Mouse (Mus musculus) C2C12 (cell line): Measurements from ENCODE around the gene Slc22a6. TPM values are rescaled to one million over a fixed set of nuclear protein-coding genes. Genes with fewer than 3 reads are reported as not detected.

Experiments
- H3K27me3 ChIP-seq: one replicate; pipeline ENCODE4 v1.6.1; 2011; ENCODE audit not compliant: control insufficient read depth, insufficient read depth, insufficient read length
- H3K36me3 ChIP-seq: one replicate; pipeline ENCODE4 v1.6.1; 2011; ENCODE audit not compliant: control insufficient read depth, insufficient read depth
- H3K4me3 ChIP-seq: one replicate; pipeline ENCODE4 v1.5.1; 2011; ENCODE audit warnings: mild to moderate bottlenecking, control low read depth; ENCODE audit not compliant: poor library complexity, insufficient read depth, severe bottlenecking
- H3K79me2 ChIP-seq: one replicate; pipeline ENCODE4 v1.6.1; 2011; ENCODE audit not compliant: control insufficient read depth, insufficient read depth
- H3K79me3 ChIP-seq: one replicate; pipeline ENCODE4 v1.6.1; 2011; ENCODE audit warnings: low read depth, control low read depth
- H3ac ChIP-seq: one replicate; pipeline ENCODE3; 2011; ENCODE audit warnings: low read depth; ENCODE audit not compliant: control insufficient read depth, insufficient read length
- CEBPB ChIP-seq: IDR thresholded peaks from one replicate; pipeline ENCODE4 v1.6.1; 2011; ENCODE audit warnings: low read depth, mild to moderate bottlenecking, control low read depth, moderate library complexity
- CTCF ChIP-seq: IDR thresholded peaks from one replicate; pipeline ENCODE4 v1.5.1; 2011; ENCODE audit not compliant: control insufficient read depth, insufficient read depth, insufficient read length
- FOSL1 ChIP-seq: IDR thresholded peaks from one replicate; pipeline ENCODE4 v1.8.0; 2011; ENCODE audit warnings: mild to moderate bottlenecking, low read length; ENCODE audit not compliant: poor library complexity, insufficient read depth, severe bottlenecking
- MAX ChIP-seq: IDR thresholded peaks from one replicate; pipeline ENCODE4 v1.6.1; 2011; ENCODE audit warnings: mild to moderate bottlenecking, control low read depth
- MYOD1 ChIP-seq: IDR thresholded peaks from one replicate; pipeline ENCODE4 v1.6.1; 2011; ENCODE audit warnings: low read depth; ENCODE audit not compliant: control insufficient read depth, insufficient read length
- MYOG ChIP-seq: IDR thresholded peaks from one replicate; pipeline ENCODE4 v1.6.1; 2011; ENCODE audit not compliant: control insufficient read depth, insufficient read length; ENCODE audit errors: extremely low read depth
- USF1 ChIP-seq: IDR thresholded peaks from one replicate; pipeline ENCODE4 v1.6.1; 2011; ENCODE audit warnings: low read depth, mild to moderate bottlenecking, control low read depth, moderate library complexity
- polyA plus RNA-seq: library from polyadenylated mRNA; unstranded; fragments of >200 nt; fragmentation: generic; extraction: Trizol; gene quantifications from one replicate; pipeline ENCODE4 v1.2.1, GENCODE M21; 2012; ENCODE audit warnings: missing spikeins

The Slc22a6 gene
- polyA plus RNA-seq, 1 experiment = not detected

DNA sequence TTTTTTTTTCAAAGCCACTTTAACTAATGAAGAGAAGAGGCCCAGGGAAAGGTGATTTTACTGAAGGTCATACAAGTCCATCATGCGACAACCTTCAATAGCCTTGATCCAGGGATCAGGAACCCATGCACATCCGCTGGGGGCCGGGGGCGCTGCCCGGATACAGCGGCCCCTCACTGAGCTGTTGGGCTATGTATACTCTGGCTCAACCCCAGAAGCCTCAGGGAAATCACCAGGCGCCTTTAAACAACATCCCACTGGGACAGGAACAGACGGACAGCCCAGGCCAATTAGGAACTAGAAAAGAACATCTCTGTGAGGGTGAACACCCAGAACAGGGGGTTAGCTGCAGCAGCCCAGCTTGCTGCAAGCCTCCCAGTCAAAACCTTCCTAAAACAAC, 26.9 kb upstream of the Slc22a6 start, which contains the start of gene Slc22a8:
Slc22a8 (plus strand) TSS at position 301 of the 400 bp plus-strand sequence.
- TF ChIP-seq CTCF (no peak), MAX (no peak), USF1 (no peak), CEBPB (no peak), MYOG (no peak), FOSL1 (no peak), MYOD1 (no peak)
- Histone ChIP-seq H3K36me3 (no peaks in the 10 kb centered on the region), H3K79me2 (no peaks in the 10 kb centered on the region), H3ac (no peak within 1 kb of the TSS), H3K79me3 (no peaks in the 10 kb centered on the region), H3K4me3 (no peak within 1 kb of the TSS), H3K27me3 (peaks cover 52% of the 10 kb centered on the region)

DNA sequence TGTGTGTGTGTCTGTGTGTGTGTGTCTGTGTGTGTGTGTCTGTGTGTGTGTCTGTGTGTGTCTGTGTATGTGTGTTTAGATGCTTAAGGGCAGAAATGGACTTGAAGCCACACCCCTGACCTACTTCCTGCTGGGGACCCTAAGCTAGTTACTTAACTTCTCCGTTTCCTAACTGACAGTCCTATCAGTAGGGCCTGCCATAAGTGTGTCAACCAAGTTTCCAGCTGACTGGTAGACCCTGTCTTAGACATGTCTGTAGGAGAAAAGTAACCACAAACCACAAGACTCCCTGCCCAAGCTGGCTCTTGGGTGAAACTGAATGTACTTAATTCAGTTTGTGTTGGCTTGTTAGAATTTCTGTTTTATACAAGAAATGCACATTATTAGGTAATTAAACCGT, 25.7 kb upstream of the Slc22a6 start:
- H3K36me3 ChIP-seq = no peaks in the 10 kb centered on the region
- H3K79me2 ChIP-seq = no peaks in the 10 kb centered on the region
- no peak for TF ChIP-seq MYOG
- no peak for TF ChIP-seq CTCF
- TF ChIP-seq MAX = no peak
- TF ChIP-seq CEBPB = no peak
- TF ChIP-seq USF1 = no peak
- TF ChIP-seq MYOD1 = no peak
- TF ChIP-seq FOSL1 = no peak
- no peaks in the 10 kb centered on the region for H3K79me3 ChIP-seq
- H3ac ChIP-seq = no peak overlapping the region
- peaks cover 63% of the 10 kb centered on the region for H3K27me3 ChIP-seq
- no peak overlapping the region for H3K4me3 ChIP-seq

DNA sequence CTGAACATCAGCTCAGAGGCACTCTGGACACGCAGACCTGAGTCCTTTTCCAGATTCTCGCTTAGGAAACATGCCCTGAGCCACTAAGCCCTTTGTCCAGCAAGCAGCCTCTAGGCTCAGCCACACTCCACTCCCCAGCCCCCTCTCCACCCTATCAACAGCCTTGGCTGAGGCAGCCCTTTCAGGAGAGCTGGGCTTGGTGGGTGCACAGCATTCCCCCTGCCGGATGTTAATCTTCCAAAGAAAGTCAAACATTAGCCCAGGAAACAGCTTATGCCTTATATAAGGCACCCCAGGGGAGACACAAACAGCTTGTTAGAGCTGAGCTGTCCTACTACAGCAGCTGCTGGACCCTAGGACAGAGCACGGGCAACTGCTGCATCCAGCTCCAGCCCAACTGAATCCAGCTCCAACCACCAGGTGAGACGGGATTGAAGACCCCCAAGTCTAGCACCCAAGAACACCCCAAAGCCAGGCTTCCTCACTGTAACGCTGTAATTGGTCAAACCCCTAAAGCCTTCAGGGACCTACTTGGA, 24.9 kb upstream of the Slc22a6 start:
- Histone ChIP-seq H3K27me3 (peaks cover 69% of the 10 kb centered on the region), H3K79me3 (no peaks in the 10 kb centered on the region), H3ac (no peak overlapping the region), H3K4me3 (no peak overlapping the region), H3K79me2 (no peaks in the 10 kb centered on the region), H3K36me3 (no peaks in the 10 kb centered on the region)
- TF ChIP-seq FOSL1 = no peak
- TF ChIP-seq MAX = no peak
- no peak for TF ChIP-seq MYOG
- no peak for TF ChIP-seq USF1
- no peak for TF ChIP-seq CTCF
- TF ChIP-seq MYOD1 = no peak
- TF ChIP-seq CEBPB = no peak

DNA sequence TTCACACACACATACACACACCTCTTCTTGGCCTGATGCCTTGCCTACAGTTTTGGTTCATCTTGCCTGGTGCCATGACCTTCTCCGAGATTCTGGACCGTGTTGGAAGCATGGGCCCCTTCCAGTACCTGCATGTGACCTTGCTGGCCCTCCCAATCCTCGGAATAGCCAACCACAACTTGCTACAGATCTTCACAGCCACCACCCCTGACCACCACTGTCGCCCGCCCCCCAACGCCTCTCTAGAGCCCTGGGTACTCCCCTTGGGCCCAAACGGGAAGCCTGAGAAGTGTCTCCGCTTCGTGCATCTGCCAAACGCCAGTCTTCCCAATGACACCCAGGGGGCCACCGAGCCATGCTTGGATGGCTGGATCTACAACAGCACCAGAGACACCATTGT, 24.0 kb upstream of the Slc22a6 start:
- H3K79me3 ChIP-seq = no peaks in the 10 kb centered on the region
- H3K36me3 ChIP-seq = no peaks in the 10 kb centered on the region
- peaks cover 69% of the 10 kb centered on the region for H3K27me3 ChIP-seq
- H3ac ChIP-seq = no peak overlapping the region
- no peaks in the 10 kb centered on the region for H3K79me2 ChIP-seq
- TF ChIP-seq CTCF (no peak), CEBPB (no peak), MYOG (no peak), MYOD1 (no peak), USF1 (no peak), MAX (no peak), FOSL1 (no peak)
- H3K4me3 ChIP-seq = no peak overlapping the region

DNA sequence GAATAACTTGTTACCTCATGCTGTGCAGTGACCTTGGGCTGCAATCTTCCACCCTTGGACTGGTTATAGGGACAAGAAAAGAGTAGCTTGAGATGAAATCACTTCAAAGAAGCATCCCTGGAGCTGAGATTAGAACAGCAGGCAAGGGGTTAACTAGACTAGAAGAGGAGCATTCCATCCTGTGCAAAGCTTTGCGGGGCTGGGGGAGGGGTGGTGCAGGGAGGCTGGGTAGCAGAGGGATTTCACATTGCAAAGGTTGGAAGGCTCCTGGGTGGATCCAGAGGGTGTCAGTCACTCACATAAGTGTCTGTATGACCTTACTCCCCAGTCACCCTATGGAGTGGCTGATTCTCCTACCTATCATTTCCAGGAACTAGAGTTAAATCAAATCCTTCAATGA, 23.3 kb upstream of the Slc22a6 start:
- no peak for TF ChIP-seq MAX

DNA sequence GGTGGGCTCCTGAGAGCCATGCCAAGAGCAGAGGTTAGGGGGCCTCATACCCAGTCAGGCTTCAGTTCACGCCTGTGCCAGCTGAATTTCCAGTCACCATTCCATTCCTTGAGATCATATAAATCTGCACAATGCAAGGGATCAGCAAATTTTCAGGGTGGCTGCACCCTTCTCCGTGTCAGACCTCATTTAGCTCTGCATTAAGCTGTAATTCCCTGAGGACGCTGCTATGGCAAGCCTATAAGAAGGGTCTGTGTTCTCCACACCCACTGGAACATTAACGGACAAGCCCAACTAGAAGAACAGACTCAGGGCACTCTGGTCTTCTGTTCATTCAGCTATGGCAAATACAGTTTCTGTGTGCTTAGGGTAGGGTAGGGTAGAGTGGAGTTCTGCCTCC, 20.6 kb upstream of the Slc22a6 start:
- no peaks in the 10 kb centered on the region for H3K79me2 ChIP-seq
- no peaks in the 10 kb centered on the region for H3K36me3 ChIP-seq
- TF ChIP-seq CEBPB = no peak
- no peak for TF ChIP-seq USF1
- no peak for TF ChIP-seq MYOD1
- TF ChIP-seq CTCF = no peak
- no peak for TF ChIP-seq FOSL1
- TF ChIP-seq MYOG = no peak
- no peak for TF ChIP-seq MAX
- H3ac ChIP-seq = no peak overlapping the region
- no peaks in the 10 kb centered on the region for H3K79me3 ChIP-seq
- peaks cover 49% of the 10 kb centered on the region for H3K27me3 ChIP-seq
- no peak overlapping the region for H3K4me3 ChIP-seq

More for the DNA sequence above, 23.3 kb upstream of the Slc22a6 start:
- H3K27me3 ChIP-seq = peaks cover 64% of the 10 kb centered on the region
- H3K36me3 ChIP-seq = no peaks in the 10 kb centered on the region
- no peak overlapping the region for H3ac ChIP-seq
- H3K4me3 ChIP-seq = no peak overlapping the region
- H3K79me3 ChIP-seq = no peaks in the 10 kb centered on the region
- no peaks in the 10 kb centered on the region for H3K79me2 ChIP-seq
